Mouse (Mus musculus): ENCODE measurements at regions not wholly inside any gene's neighbourhood (a gene's known extent, or its start where the extent isn't known, plus 50 kb on each side); places are given as distances from the start of the nearest gene placed in this dataset.

DNA sequence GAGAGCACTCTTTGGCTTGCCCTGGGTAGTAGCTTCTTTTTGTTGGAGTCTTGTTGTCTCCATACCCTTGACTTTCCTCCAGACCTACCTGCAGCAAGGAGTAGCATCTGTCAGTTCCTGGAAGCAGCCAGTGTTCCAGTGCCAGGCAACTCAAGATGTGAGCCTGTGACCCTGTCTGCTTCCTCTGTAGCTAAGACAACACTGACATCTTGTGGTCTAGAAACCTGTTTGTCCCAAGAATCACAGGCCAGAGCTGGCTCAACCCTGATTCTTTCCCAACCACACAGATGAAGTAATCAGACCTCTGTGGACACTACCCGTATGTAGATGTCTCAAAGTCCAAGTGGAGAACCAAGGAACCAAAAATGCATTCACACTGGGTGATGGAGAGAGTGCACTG lies 189.6 kb downstream of the Ccser2 start:
- TF ChIP-seq MYOG (IDR thresholded peaks at IDR 0.05; ENCODE audit: control insufficient read depth in 1 of 3, insufficient read depth in 1 of 3, insufficient read length in 2 of 3, low read depth in 2 of 3) (no peak), TCF12 (IDR thresholded peaks at IDR 0.05; ENCODE audit: insufficient read depth, poor library complexity, severe bottlenecking) (no peak), POLR2A (IDR thresholded peaks at IDR 0.05; ENCODE audit: insufficient read length, low read depth) (no peak), MYOD1 (IDR thresholded peaks at IDR 0.05; ENCODE audit: control insufficient read depth in 1 of 3, insufficient read length in 2 of 3, low read depth in 2 of 3) (no peak), POLR2AphosphoS2 (IDR thresholded peaks at IDR 0.05; ENCODE audit: insufficient read length, low read depth) (no peak), E2F4 (IDR thresholded peaks at IDR 0.05; ENCODE audit: insufficient read depth) (no peak), USF1 (IDR thresholded peaks at IDR 0.05; ENCODE audit: low read depth) (no peak), MAX (IDR thresholded peaks at IDR 0.05; ENCODE audit: low read depth) (no peak), SRF (IDR thresholded peaks at IDR 0.05; ENCODE audit: control insufficient read depth, insufficient read length, low read depth) (no peak), REST (IDR thresholded peaks at IDR 0.05; ENCODE audit: insufficient read depth, insufficient read length) (no peak)
